Mouse (Mus musculus) kidney, adult 18-20 months (tissue): ENCODE measurements around the gene Dhx29.
"Not testable (repeated sequence)": the region's sequence is repeated elsewhere in the genome, so short reads cannot be mapped to it uniquely, and the experiment has no call there.

Experiments used
- DNase-seq: peaks from one replicate; pipeline ENCODE4 v3.0.0; 2021

Gene Dhx29

DNA sequence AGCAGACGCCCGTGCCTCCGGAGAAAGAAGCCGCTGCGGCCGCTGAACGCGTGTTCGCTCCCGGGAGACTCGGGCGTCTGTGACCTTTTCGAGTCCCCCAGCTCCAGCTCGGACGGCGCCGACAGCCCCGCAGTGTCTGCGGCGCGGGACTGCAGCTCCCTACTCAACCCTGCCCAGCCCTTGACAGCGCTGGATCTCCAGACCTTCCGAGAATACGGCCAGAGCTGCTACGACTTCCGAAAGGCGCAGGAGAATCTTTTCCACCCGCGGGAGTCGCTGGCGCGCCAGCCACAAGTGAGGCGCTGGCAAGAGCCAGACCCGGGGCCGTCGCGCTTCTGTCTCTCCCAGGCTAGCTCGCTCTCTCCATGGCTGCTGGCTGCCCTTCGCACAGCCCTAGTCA lies 60.7 kb downstream of the Dhx29 start:
- DNase-seq, result no peak

DNA sequence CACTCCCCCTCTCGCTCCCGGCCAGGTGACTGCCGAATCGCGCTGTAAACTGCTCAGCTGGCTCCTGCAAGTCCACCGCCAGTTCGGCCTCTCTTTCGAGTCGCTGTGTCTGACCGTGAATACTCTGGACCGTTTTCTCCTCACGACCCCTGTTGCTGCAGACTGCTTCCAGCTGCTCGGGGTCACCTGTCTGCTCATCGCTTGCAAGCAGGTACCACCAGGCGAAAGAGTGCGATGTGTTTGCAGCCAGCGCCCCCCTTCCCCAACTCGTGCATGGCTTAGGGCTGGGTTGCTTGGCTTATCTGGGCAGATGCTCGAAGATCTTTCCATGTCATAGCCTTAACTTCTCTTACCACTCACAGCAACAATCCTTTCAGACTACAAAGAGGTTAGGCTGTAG lies 61.6 kb downstream of the Dhx29 start:
- DNase-seq, result peak; percentile 21

DNA sequence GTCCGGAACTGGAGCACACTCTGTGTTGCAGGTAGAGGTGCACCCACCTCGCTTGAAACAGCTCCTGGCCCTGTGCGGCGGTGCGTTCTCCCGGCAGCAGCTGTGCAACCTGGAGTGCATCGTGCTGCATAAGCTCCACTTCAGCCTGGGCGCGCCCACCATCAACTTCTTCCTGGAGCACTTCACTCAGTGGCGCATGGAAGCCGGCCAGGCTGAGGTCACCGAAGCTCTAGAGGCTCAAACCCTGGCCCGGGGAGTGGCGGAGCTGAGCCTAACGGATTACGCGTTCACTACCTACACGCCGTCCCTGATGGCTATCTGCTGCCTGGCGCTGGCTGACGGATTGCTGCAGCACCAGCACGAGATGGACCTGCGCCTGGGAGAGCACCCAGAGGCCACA lies 62.3 kb downstream of the Dhx29 start:
- DNase-seq, result no peak

DNA sequence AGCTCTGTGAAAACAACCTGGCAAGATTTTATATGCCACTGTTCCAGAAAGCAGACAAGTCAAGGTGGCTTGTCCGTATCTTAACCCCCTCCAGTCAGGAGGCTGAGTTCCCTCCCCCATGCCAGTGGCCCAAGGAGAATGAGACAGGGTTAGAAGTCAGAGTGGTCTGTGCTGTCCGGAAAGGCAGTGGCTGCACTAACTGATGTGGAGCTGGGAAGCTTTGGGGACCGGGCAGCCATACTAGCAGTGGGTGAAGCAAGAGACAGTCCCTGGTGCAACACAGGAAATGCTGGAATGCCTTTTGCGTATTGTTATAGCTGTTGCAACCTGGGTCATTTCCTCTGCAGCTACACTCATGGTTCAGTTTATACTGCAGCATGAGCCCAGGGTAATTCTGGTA lies 63.1 kb downstream of the Dhx29 start:
- no peak for DNase-seq

DNA sequence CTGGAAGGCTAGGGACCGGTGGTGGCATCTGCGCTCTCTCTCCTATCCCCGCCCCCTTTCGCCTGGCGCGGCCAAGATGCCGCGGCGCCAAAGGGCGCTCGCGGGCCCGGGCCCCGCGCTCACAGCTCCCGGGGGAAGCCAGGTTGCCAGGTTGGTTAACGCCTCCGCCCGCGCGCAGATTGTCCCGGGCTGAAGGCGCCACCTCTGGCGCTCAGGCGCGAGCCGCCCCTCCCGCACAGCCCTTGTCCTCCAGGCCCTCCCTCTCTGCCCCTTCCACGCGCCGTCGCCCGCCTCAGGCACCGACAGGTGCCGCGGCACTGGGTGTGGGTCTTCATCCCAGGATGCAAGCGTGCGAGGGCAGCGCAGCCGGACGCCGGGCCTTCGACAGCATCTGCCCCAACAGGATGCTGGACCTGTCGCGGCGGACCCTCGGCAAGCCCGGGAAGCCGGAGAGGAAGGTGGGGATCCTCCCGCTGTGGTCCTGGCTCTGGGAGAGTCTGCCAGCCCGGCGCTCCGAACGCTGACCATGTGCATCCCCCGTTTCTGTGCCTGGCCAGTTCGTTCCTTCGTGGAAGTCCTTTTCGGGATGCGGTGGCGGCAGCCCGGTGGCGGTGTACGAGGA lies 66.4 kb downstream of the Dhx29 start, which contains the start of gene Mcidas:
Gene Mcidas (plus strand): TSS at position 315 of the 622 bp plus-strand sequence.
- DNase-seq, result peak; percentile 36

DNA sequence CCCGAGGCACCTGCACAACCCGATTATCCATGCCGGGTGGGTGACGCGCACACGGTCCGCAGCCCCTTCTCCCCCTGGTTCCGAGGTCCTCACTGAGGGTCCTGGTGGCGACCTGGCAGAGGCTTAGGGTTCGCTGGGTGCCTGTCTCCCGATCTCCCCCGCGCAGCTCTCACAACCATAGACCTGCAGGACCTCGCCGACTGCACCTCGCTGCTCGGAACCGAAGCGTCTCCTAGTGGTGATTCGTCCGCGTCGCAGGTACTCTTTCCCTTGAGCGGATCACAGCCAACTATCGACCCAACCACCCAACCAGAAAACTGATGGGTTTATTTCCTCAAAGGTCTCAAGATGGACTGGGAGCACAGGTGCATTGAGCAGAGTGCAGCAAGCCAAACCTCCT lies 66.9 kb downstream of the Dhx29 start:
- DNase-seq, result peak; percentile 74

DNA sequence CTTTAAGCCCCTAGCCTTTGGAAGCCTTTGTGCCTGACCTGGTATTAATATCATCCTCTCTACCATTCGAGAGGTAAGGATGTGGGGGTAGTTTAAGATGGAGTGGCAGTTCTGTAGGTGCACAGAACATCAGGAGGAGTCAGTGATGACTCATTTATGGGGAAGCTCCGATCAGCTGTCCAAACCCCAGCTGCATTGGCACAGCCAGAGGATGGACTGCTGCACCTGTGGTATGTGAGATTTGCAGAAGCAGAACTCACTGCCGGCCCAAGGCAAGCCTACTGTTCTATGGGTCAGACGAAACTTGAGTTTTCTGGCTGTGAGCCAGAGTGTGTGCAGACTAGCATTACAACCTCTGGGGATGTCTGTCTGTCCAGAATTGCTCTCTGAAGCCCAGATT lies 69.2 kb downstream of the Dhx29 start:
- DNase-seq, result no peak

DNA sequence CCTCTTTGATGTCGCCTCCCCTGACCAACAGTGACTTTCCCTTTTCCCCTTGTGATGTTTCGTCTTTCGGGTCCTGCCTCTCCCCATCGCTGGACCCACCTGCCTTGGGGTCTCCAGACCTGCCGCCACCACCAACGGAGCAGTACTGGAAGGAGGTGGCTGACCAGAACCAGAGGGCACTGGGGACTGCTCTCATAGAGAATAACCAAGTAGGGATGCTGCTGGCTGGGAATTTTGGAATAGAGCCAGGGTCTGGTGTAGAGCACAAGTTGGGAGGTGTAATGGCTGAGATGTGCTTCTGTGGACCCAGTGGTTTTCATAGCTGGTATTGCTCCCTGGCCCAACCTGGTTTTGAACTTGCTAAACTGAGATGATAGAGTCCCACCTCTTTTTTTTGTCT lies 70.1 kb downstream of the Dhx29 start:
- no peak for DNase-seq

DNA sequence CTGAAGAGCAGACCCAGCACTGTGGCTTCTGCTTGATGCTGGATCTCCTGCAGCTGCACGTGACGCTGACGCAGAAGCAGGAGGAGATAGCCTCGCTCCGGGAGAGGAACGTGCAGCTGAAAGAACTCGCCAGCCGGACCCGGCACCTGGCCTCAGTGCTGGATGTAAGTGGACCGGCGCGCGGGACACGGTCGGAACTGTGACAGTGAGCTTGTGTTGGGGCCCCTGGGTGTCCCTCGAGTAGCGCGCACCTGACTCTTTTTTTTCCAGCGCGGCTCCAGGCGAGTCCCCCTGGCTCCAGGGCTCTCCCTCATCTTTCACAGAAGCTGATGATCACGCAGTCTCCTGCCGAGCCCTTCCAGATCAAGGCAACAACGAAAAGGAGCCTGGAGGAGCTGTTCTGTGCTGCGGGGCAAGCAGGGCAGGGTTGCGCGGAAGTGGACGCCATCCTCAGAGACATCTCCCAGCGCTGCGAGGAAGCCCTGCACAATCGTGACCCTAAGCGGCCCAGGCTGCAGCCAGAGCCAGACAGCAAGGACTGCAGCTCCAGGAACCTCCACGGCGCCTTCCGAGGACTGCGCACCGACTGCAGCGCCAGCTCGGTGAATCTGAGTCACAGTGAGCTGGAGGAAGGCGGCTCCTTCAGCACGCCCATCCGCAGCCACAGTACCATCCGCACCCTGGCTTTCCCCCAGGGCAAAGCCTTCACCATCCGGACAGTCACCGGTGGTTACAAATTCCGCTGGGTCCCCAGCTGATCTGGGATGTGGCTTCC lies 71.4 kb downstream of the Dhx29 start:
- peak; percentile 12 for DNase-seq

DNA sequence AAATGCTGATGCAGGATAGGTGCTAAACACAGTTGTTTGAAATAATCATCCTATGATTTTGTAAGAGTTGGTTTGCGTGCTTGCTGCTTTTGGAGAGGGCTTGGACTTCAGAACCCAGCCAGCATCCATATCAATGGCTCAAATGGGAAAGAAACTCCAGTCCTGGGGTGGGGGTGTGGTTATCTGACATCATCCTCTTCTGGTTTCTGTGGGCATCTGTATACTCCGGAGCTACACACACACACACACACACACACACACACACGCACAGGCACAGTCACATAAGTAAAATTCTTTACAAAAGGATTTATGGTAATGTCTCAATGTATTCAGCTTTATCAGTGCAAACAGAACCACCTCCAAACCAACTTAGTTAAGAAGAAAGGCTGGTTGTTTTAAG lies 72.8 kb downstream of the Dhx29 start:
- no peak for DNase-seq

DNA sequence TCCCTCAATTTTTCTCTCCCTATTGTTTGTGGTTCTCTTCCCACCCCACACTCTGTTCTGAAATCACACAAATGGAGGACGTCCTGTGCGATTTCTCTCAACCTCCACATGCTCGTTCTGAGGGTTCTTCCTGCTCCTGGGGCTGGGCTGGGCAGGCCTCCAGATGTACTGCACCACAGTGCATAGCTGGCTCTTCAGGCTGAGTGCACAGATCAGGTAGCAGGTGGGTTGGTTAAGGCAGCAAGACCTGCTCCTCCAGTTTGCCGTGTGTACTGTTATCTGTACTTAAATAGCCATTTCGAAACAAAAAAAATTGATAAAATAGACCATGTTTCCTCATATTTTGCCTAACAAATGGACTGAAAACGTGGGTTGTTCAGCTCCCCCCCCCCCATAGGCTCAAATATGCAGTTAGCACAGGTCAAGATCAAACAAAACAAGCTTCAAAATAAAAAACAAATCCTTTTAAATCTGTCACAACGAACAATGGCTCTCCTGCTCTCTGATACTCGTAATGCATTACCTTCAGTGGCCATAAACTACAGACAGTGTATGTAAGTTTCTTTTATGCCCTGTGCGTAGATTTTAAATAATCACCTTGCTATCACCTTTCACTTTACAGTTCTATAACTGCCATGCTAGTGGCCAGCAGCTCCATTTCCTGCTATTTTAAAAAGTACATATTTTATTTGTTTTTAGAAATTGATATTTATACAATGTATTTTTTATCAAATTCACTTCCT lies 73.5 kb downstream of the Dhx29 start:
- no peak for DNase-seq

DNA sequence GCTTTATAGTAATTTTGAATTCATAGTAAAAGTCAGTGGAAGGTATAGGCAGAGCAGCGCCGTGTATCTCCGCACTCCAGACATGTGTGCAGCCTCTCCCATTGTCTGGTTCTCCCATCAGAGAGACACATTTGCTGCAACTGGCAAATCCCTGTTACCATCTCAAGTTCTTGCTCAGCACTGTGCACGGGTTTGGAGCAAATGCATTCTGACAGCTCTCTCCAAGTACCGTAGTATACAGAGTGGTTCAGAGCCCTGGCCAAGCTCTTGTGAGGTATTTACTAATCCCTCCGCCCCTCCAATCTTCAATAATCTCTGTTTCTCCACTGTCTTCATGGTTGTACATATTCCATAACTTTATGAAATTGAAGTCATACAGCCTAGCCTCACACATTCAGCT lies 85.4 kb downstream of the Dhx29 start:
- DNase-seq, result no peak

DNA sequence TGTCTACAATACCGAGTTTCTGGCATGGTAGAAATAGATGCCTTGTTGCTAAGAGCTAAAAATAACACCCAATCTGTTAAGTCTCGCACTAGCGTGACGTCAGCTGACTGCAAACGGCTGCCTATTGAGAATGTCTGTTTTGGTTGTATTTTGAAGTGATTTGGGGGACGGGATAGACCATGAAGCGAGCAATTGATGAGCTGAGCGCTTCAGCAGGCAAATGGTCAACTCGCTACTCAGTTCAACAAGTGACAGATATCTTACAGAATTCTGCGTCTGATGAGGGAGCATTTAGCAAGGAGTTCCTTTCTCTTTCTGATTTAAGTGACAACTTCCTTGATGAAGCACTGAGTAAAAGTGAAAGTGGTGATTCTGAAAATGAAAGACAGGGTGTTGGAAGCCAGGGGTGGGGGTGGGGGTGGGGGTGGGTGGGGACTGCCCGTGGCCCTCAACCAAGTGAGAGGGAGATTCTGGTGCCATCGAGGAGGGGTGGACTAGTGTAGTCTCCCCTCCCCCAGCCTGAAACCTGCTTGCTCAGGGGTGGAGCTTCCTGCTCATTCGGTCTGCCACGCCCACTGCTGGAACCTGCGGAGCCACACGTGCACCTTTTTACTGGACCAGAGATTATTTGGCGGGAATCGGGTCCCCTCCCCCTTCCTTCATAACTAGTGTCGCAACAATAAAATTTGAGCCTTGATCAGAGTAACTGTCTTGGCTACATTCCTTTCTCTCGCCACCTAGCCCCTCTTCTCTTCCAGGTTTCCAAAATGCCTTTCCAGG lies 86.1 kb downstream of the Dhx29 start:
- DNase-seq, result not testable (repeated sequence)
